Mouse (Mus musculus) midbrain, embryonic 15.5 days (tissue): ENCODE data around the gene Abi1. TPM values are rescaled to one million over a fixed set of nuclear protein-coding genes. Genes with fewer than 3 reads are reported as not detected.
A peak's percentile ranks its signal among the peaks of the same experiment; 100 is the strongest.

Source experiments
- ATAC-seq: fragments of 200-750 bp; cut with Nextera tagmentation; replicated peaks from 2 replicates; pipeline ENCODE4 v1.8.0; 2017; ENCODE audit warnings: moderate TSS enrichment
- H3K27ac ChIP-seq: fragments of 300-500 bp; sonication (generic); 2 replicates; pipeline ENCODE4 v1.5.1; 2015; ENCODE audit warnings: mild to moderate bottlenecking, inconsistent platforms
- H3K27me3 ChIP-seq: fragments of 300-500 bp; sonication (generic); replicated peaks from 2 replicates; pipeline ENCODE4 v1.6.1; 2015; ENCODE audit warnings: inconsistent platforms
- H3K36me3 ChIP-seq: fragments of 300-500 bp; sonication (generic); replicated peaks from 2 replicates; pipeline ENCODE4 v1.6.1; 2015; ENCODE audit warnings: inconsistent platforms
- H3K4me1 ChIP-seq: fragments of 300-500 bp; sonication (generic); 2 replicates; pipeline ENCODE4 v1.6.1; 2015; ENCODE audit warnings: inconsistent platforms
- H3K4me2 ChIP-seq: fragments of 300-500 bp; sonication (generic); 2 replicates; pipeline ENCODE4 v1.6.1; 2015; ENCODE audit warnings: inconsistent platforms, mild to moderate bottlenecking, moderate library complexity
- H3K4me3 ChIP-seq: fragments of 300-500 bp; sonication (generic); 2 replicates; pipeline ENCODE4 v1.5.1; 2015; ENCODE audit warnings: mild to moderate bottlenecking, inconsistent platforms
- H3K9ac ChIP-seq: fragments of 300-500 bp; sonication (generic); 2 replicates; pipeline ENCODE4 v1.6.1; 2015; ENCODE audit warnings: mild to moderate bottlenecking, inconsistent platforms
- H3K9me3 ChIP-seq: fragments of 300-500 bp; sonication (generic); 2 replicates; pipeline ENCODE4 v1.6.1; 2016; ENCODE audit warnings: inconsistent platforms
- WGBS: fragments of 180-500 bp; shearing (Covaris S2); methylation state at CpG from one replicate; pipeline ENCODE4 v1.1.7; 2015; ENCODE audit warnings: mixed read lengths; 5-methylcytosine and 5-hydroxymethylcytosine counted together
- polyA plus RNA-seq: library from polyadenylated mRNA; unstranded; fragments of >200 nt; fragmentation: Nextera tagmentation; extraction: Ambion mirVana; gene quantifications from 2 replicates; pipeline ENCODE4 v1.2.1, GENCODE M21; 2015

Gene Abi1
- polyA plus RNA-seq = 63.1 and 63.6 TPM in 2 replicates

DNA sequence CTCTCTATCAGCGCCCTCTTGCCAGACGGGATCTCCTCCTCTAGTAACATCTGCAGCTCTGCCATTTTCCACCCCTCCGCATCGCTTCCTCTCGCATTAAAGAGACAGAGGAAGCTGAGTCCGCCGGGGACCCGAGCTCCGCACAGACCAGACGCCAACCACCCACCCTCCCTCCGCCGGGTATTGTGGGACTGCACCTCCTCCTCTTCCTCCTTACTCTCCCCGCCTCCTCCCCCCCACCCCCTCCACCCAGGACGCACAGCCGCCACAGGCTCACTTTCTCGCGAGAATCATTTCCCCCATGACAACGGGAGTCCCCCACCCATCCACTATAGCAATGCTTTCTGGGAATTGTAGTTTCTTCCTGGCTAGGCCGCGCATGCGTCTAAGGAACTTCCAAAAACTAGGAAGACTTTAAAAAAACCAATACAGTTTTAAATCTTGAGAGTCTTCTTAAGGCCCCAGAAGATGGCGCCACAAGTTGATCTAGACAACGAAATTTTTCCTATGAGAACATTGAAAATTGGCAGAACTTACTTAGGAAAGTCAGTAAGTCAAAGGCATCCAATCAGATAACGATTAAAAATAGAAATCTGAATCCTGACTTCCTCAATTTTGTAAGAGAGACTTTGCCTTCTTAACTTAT is at the start of gene Abi1:
Gene Abi1, minus strand, starts transcription at position 241 of the 646 bp plus-strand sequence.
- Histone ChIP-seq H3K9ac (peak within 1 kb of the TSS; percentile 99), H3K9me3 (no peaks in the 10 kb centered on the region), H3K27ac (peak within 1 kb of the TSS; percentile 94), H3K36me3 (no peaks in the 10 kb centered on the region), H3K27me3 (no peaks in the 10 kb centered on the region), H3K4me1 (peaks cover 25% of the 10 kb centered on the region), H3K4me2 (peak within 1 kb of the TSS; percentile 69), H3K4me3 (peak within 1 kb of the TSS; percentile 95)
- peak; percentile 97 for ATAC-seq
- 3% methylated on average over 24 of the region's 24 CpGs for WGBS

DNA sequence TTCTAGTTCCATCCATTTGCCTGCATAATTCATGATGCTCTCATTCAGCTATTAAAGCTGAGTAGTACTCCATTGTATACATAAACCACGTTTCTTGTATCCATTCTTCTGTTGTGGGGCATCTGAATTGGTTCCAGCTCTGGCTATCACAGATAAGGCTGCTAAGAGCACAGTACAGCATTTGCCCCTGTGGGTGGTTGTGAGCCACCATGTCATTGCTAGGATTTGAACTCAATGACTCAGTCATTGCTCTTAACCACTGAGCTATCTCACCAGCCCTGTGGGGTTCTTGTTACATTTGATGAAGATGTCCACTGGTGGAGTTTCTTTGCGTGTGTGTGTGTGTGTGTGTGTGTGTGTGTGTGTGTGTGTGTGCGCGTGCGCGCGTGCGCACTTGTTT is 44.5 kb upstream of the Abi1 start:
- Histone ChIP-seq H3K4me2 (no peak overlapping the region), H3K4me1 (no peaks in the 10 kb centered on the region), H3K36me3 (peaks cover 26% of the 10 kb centered on the region), H3K9ac (no peak overlapping the region), H3K9me3 (no peaks in the 10 kb centered on the region), H3K27me3 (no peaks in the 10 kb centered on the region), H3K4me3 (no peak overlapping the region), H3K27ac (no peak overlapping the region)
- no peak for ATAC-seq
- WGBS = 95% methylated on average over 8 of the region's 8 CpGs

GRCm38 (mm10) chr2:23078588-23078987 is 38.5 kb upstream of the Abi1 start:
- H3K27me3 ChIP-seq = no peaks in the 10 kb centered on the region
- no peaks in the 10 kb centered on the region for H3K9me3 ChIP-seq
- no peak overlapping the region for H3K27ac ChIP-seq
- H3K9ac ChIP-seq = no peak overlapping the region
- peaks cover 35% of the 10 kb centered on the region for H3K36me3 ChIP-seq
- no peak overlapping the region for H3K4me2 ChIP-seq
- no peak for ATAC-seq
- no peak overlapping the region for H3K4me3 ChIP-seq
- H3K4me1 ChIP-seq = no peaks in the 10 kb centered on the region
- 96% methylated on average over 2 of the region's 2 CpGs for WGBS

DNA sequence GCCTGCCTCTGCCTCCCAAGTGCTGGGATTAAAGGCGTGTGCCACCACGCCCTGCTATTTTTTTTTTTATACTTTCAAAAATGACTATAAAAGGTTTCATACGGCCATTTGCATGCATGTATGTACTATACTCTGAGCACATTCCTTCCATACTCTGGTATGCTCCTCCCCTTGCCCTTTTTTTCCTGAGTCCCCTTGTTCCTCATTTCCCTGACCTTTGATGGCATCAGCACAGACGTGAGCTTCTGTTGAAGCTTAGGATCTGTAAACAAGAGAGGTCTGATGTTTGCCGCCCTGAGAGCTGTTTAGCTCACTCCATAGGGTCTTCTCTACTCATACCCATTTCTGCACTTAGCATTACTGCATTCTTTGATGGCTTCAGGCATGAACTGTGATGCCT is 37.7 kb upstream of the Abi1 start:
- H3K4me2 ChIP-seq = no peak overlapping the region
- H3K4me3 ChIP-seq = no peak overlapping the region
- H3K9me3 ChIP-seq = no peaks in the 10 kb centered on the region
- no peaks in the 10 kb centered on the region for H3K4me1 ChIP-seq
- H3K9ac ChIP-seq = no peak overlapping the region
- no peak for ATAC-seq
- no peaks in the 10 kb centered on the region for H3K27me3 ChIP-seq
- 91% methylated on average over 5 of the region's 5 CpGs for WGBS
- H3K36me3 ChIP-seq = peaks cover 32% of the 10 kb centered on the region
- no peak overlapping the region for H3K27ac ChIP-seq

GRCm38 (mm10) chr2:23076783-23077182 is 36.7 kb upstream of the Abi1 start:
- Histone ChIP-seq H3K9ac (no peak overlapping the region), H3K27me3 (no peaks in the 10 kb centered on the region), H3K4me2 (no peak overlapping the region), H3K4me1 (peaks cover 4% of the 10 kb centered on the region), H3K9me3 (no peaks in the 10 kb centered on the region), H3K27ac (no peak overlapping the region), H3K4me3 (no peak overlapping the region), H3K36me3 (peaks cover 28% of the 10 kb centered on the region)
- no peak for ATAC-seq

DNA sequence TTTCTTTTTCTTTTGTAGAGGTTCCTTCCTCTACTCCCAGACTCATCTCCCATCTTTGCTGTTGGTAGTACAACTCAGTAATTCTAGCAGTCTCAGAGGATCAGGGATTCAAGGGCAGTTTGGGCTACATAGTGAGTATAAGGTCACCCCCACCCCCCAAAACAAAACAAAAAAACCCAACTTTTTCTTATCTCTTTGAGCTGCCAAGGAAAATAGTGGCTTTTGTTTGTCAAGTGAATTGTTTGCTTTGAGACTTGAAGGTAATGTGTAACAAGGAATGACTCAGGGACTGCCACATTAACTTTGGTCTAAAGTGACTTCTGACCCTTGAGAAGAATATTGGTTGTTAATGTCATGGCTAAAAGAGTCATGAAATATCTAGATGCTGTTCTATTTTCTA is 35.8 kb upstream of the Abi1 start:
- H3K36me3 ChIP-seq = peaks cover 28% of the 10 kb centered on the region
- no peak for ATAC-seq
- H3K4me1 ChIP-seq = peaks cover 11% of the 10 kb centered on the region
- H3K9me3 ChIP-seq = no peaks in the 10 kb centered on the region
- no peak overlapping the region for H3K4me3 ChIP-seq
- H3K27me3 ChIP-seq = no peaks in the 10 kb centered on the region
- no peak overlapping the region for H3K9ac ChIP-seq
- H3K4me2 ChIP-seq = no peak overlapping the region
- no peak overlapping the region for H3K27ac ChIP-seq

DNA sequence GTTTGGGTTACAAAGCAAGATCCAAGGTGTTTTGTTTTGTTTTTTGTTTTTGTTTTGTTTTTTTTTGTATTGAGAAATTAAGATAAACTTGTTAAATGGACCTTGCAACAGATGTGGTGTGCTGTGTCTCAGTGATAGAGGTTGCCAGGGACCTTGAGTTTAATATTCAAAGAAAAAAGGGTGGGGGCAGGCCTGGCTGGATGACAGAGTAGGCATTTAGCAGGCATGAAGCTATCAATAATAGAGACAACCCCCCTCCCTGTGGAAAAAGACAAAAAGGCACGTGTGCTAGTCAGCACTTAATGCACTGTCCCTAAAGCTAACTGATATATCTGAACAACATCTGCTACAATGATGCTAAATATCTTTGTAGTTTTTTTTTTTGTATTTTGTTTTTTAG is 31.4 kb upstream of the Abi1 start:
- Histone ChIP-seq H3K4me3 (no peak overlapping the region), H3K36me3 (peaks cover 5% of the 10 kb centered on the region; the same call in 1 of the 2 replicates), H3K9me3 (no peaks in the 10 kb centered on the region), H3K27me3 (no peaks in the 10 kb centered on the region), H3K9ac (no peak overlapping the region), H3K27ac (no peak overlapping the region), H3K4me2 (no peak overlapping the region), H3K4me1 (peaks cover 23% of the 10 kb centered on the region)
- no peak for ATAC-seq
- WGBS = 76% methylated on average over 1 of the region's 1 CpGs

DNA sequence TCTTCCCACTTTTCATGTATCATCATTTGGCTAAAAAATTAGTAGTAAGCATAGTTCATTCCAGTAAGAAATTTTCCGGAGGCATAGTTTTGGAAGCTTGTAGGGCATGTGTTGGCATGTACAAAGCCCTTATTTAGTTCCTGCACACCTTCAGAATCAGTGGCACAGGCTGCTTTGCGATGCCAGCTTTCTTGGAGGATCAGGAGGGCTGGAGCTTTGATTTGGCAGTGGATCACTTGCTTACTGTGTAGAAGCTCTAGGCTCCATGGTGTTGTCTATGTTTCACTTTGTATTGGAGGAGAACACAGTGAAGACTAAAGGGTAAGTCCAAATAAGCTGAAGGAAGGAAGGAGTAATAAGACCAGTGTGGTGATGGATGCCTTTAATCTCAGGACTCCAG is 30.4 kb upstream of the Abi1 start:
- Histone ChIP-seq H3K27me3 (0 out of 2 replicates have a peak, but pooled peaks cover under 1% of the 10 kb centered on the region), H3K4me1 (peaks cover 23% of the 10 kb centered on the region), H3K36me3 (peaks cover 3% of the 10 kb centered on the region; the same call in 1 of the 2 replicates), H3K4me2 (no peak overlapping the region), H3K9ac (no peak overlapping the region), H3K9me3 (no peaks in the 10 kb centered on the region), H3K27ac (no peak overlapping the region), H3K4me3 (no peak overlapping the region)
- WGBS = 95% methylated on average over 2 of the region's 2 CpGs
- ATAC-seq = no peak

DNA sequence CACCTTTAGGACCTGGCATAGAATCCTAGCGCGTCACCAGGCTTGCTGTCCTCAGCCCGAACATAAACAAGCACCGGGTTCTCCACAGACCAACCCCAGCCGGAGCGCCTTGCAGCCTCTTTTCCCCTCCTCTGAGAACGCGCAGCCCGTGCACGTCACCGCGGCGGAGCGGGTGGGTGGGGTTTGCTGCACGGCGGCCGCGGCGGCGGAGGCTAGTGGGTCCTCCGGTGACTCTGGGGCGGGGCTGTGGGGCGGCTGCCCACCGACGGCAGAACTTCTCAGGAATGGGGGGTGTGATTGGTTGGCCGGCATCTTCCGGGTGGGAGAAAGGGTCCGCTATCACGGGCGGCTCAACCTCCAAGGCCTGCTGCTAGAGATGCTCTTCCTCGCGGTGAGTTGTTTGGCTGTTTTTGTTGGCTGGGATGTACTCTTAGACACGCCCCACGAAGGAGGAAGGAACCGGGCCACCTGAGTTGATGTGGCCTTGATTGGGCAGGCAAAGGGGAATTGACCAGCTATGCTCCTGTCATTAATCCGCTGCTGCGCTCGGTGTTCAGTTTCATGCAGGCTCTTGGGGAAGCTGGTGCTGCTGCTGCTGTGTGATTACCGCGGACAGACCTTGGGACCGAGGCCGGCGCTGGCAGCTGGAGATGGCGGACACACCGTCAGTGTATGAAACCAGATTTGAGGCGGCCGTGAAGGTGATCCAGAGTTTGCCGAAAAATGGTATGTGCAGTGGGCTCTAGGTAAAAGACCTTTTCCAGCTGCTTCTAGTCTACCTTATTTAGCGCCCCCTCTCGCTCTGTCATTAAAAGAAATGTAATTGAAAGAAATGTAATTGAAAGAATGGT is 29.1 kb upstream of the Abi1 start:
- Histone ChIP-seq H3K27ac (peak overlapping the region; percentile 95), H3K4me2 (peak overlapping the region; percentile 95), H3K9ac (peak overlapping the region; percentile 60), H3K9me3 (no peaks in the 10 kb centered on the region), H3K4me1 (peaks cover 23% of the 10 kb centered on the region), H3K4me3 (peak overlapping the region; percentile 70), H3K36me3 (no peaks in the 10 kb centered on the region; the same call in 1 of the 2 replicates), H3K27me3 (0 out of 2 replicates have a peak, but pooled peaks cover 2% of the 10 kb centered on the region)
- WGBS = under 1% methylated on average over 50 of the region's 50 CpGs
- peak; percentile 93 for ATAC-seq

DNA sequence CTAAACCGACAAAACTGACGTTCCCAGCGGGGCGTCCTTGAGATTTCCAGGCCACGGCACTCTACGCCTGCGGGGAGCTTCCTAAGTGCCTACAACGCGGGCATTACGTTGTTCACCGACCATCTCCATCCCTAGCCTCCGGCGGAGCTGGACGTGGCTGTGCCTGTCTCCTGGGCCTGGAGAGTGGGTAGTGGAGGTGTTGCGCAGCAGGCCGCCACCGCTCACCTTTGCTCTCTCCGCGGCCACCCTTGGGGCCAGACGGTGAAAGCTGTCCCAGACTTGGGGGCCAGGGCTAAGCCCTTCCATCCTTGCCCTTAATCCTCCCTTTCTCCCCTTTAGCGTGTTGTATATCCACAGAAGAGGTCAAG is 28.3 kb upstream of the Abi1 start:
- no peaks in the 10 kb centered on the region for H3K9me3 ChIP-seq
- peak overlapping the region; percentile 95 for H3K4me2 ChIP-seq
- ATAC-seq = peak; percentile 76
- H3K36me3 ChIP-seq = no peaks in the 10 kb centered on the region; the same call in 1 of the 2 replicates
- H3K9ac ChIP-seq = peak overlapping the region; percentile 60
- H3K4me1 ChIP-seq = peaks cover 23% of the 10 kb centered on the region
- H3K27me3 ChIP-seq = 0 out of 2 replicates have a peak, but pooled peaks cover 2% of the 10 kb centered on the region
- under 1% methylated on average over 21 of the region's 21 CpGs for WGBS
- H3K4me3 ChIP-seq = peak overlapping the region; percentile 70
- peak overlapping the region; percentile 95 for H3K27ac ChIP-seq

- Histone ChIP-seq H3K36me3 (no peaks in the 10 kb centered on the region; the same call in 1 of the 2 replicates), H3K9ac (peak within 1 kb of the TSS; percentile 60), H3K9me3 (no peaks in the 10 kb centered on the region), H3K27ac (peak within 1 kb of the TSS; percentile 95), H3K4me2 (peak within 1 kb of the TSS; percentile 95), H3K4me3 (peak within 1 kb of the TSS; percentile 70), H3K27me3 (0 out of 2 replicates have a peak, but pooled peaks cover 2% of the 10 kb centered on the region), H3K4me1 (peaks cover 23% of the 10 kb centered on the region)
- ATAC-seq = peak; percentile 97
- 3% methylated on average over 34 of the region's 34 CpGs for WGBS
Measured at GRCm38 (mm10) chr2:23067552-23068369, 27.7 kb upstream of the Abi1 start, which contains the start of gene Acbd5. Gene Acbd5 (plus strand): TSS chr2:23068167.

GRCm38 (mm10) chr2:23052523-23052922 is 12.5 kb upstream of the Abi1 start:
- no peaks in the 10 kb centered on the region for H3K27me3 ChIP-seq
- H3K4me3 ChIP-seq = no peak overlapping the region
- H3K9me3 ChIP-seq = no peaks in the 10 kb centered on the region
- no peak for ATAC-seq
- no peak overlapping the region for H3K27ac ChIP-seq
- H3K4me1 ChIP-seq = no peaks in the 10 kb centered on the region
- no peaks in the 10 kb centered on the region for H3K36me3 ChIP-seq
- 73% methylated on average over 6 of the region's 6 CpGs for WGBS
- H3K4me2 ChIP-seq = no peak overlapping the region
- no peak overlapping the region for H3K9ac ChIP-seq
